Mouse (Mus musculus): ENCODE results near the gene Cyp1b1. TPM values are rescaled to one million over a fixed set of nuclear protein-coding genes. Genes with fewer than 3 reads are reported as not detected.

Gene Cyp1b1
- total RNA-seq, 1 experiment from 2014 or later = 23.3 TPM

Other genes with a start within 250 kb of the Cyp1b1 start
- gene Rmdn2, start 103.2 kb downstream of the Cyp1b1 start, total RNA-seq (2021) = 306 and 392 TPM in 2 replicates
- 117 and 131 TPM in 2 replicates for gene Atl2, start 181.1 kb upstream of the Cyp1b1 start, total RNA-seq (2021)

Data from adrenal gland, postnatal 25 days (tissue).